Mouse (Mus musculus) lung, adult 2 months (tissue): ENCODE data around the gene Cib4. TPM values are rescaled to one million over a fixed set of nuclear protein-coding genes. Genes with fewer than 3 reads are reported as not detected.

ENCODE experiments used
- DNase-seq: peaks from one replicate; pipeline ENCODE4 v3.0.0; 2022
- H3K4me1 ChIP-seq: fragments of 200-500 bp; 2 replicates; pipeline ENCODE4 v1.6.1; 2011; ENCODE audit warnings: low read length; ENCODE audit not compliant: control insufficient read depth, insufficient read depth
- H3K4me3 ChIP-seq: fragments of 200-500 bp; replicated peaks from 2 replicates; pipeline ENCODE3; 2011; ENCODE audit warnings: low read depth, mild to moderate bottlenecking, control low read depth, low read length; ENCODE audit errors: extremely low read depth
- CTCF ChIP-seq: fragments of 200-500 bp; IDR thresholded peaks from 2 replicates; pipeline ENCODE4 v1.5.1; 2011; ENCODE audit warnings: mild to moderate bottlenecking, low read length, control low read depth; ENCODE audit not compliant: insufficient read depth
- POLR2A ChIP-seq: fragments of 200-500 bp; IDR thresholded peaks from 2 replicates; pipeline ENCODE4 v1.6.1; 2011; ENCODE audit warnings: low read depth, mild to moderate bottlenecking, control low read depth, low read length, borderline replicate concordance; ENCODE audit errors: extremely low read depth
- WGBS: fragments of 180-500 bp; shearing (Covaris S2); methylation state at CpG from one replicate; pipeline ENCODE4 v1.1.7; 2018; 5-methylcytosine and 5-hydroxymethylcytosine counted together
- polyA plus RNA-seq: library from polyadenylated mRNA; depleted of rRNA; stranded (reverse); fragments of >200 nt; gene quantifications from 2 replicates; pipeline ENCODE4 v1.2.3, GENCODE M21; 2012

Gene Cib4
- polyA plus RNA-seq, 1 experiment = 0.62 TPM

DNA sequence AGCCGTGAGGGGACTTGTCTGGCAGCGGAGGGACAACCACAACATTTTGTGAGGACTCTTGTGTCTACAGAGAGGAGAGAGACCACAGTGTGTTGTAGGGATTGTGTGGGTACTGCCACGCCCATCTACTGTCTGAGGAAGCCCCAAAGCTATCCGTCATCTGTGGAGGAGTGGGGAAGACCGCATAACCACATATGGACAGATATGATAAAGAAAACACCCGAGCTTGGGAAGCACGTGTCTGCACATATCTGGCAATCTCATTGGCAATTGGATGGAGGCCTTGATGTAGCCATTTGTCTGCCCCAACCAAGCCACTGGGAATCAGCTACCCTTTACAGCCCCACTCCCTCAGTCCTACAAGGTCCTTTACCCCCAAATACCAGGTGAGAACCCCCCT is 30.6 kb upstream of the Cib4 start:
- no peak overlapping the region for H3K4me3 ChIP-seq
- WGBS = 75% methylated on average over 7 of the region's 7 CpGs
- TF ChIP-seq CTCF (no peak), POLR2A (no peak)
- H3K4me1 ChIP-seq = no peaks in the 10 kb centered on the region
- DNase-seq = no peak

DNA sequence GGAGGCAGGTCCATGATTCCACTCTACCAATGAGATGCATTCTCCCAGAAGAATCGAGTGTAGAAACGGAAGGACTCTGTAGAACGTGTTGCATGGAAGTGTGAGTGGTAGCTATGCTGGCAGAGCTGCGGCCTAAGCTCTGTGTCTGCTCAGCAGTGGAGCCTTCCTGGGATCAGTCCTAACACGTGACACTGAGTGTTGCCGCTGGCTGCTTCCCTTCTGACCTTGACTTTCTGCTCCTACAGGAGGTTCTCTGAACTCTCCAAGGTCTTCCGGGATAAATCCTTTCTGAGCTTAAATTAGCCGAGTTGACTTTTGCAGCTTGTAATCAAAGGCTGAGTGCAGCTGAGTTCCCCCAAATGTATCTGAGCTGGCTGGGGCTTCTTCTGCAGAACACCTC is 28.7 kb upstream of the Cib4 start:
- no peak overlapping the region for H3K4me3 ChIP-seq
- TF ChIP-seq POLR2A (no peak), CTCF (no peak)
- WGBS = 77% methylated on average over 8 of the region's 8 CpGs
- DNase-seq = no peak
- no peaks in the 10 kb centered on the region for H3K4me1 ChIP-seq

DNA sequence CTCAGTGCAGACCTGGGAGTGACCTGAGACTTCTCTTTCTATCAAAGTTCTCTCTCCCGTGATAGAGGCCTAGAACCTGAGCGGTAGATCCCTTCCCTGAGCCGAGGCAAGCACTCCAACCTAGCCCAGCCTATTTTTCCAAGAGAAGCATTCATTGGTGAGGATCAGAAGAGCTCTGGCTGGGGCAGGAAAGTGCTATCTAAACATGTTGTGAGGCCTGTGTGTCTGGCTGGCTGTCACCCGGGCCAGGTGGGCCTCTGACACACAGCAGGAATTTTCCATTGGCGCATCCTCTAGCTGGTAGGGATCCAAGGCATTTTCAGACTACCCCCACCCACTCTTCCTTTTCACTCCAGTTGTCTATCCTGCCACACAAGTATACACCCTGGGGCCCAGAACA is 26.2 kb upstream of the Cib4 start:
- DNase-seq = no peak
- TF ChIP-seq CTCF (no peak), POLR2A (no peak)
- 51% methylated on average over 5 of the region's 5 CpGs for WGBS

DNA sequence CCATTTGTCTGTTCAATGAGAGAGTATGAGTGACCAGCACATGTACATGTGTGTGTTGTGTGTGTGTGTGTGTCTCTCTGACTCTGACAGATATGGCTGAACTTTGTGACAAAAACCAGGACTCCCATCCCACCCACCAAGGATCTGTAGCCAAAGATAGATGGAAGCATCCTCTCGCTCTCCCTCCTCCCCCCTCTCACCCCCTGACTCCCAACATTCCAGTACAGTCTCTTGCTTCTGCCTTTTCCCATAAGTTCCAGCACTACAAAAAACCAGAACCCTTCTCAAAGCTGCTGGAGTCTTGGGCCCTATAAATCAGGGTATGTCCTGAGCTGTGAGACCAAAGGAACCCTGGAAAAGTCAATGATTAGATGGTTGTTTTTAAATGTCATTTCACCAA is 22.8 kb upstream of the Cib4 start:
- WGBS = 84% methylated on average over 1 of the region's 1 CpGs
- Histone ChIP-seq H3K4me1 (no peaks in the 10 kb centered on the region), H3K4me3 (no peak overlapping the region)
- no peak for DNase-seq
- TF ChIP-seq POLR2A (no peak), CTCF (no peak)

More for the DNA sequence above, 26.2 kb upstream of the Cib4 start:
- Histone ChIP-seq H3K4me1 (no peaks in the 10 kb centered on the region), H3K4me3 (no peak overlapping the region)

DNA sequence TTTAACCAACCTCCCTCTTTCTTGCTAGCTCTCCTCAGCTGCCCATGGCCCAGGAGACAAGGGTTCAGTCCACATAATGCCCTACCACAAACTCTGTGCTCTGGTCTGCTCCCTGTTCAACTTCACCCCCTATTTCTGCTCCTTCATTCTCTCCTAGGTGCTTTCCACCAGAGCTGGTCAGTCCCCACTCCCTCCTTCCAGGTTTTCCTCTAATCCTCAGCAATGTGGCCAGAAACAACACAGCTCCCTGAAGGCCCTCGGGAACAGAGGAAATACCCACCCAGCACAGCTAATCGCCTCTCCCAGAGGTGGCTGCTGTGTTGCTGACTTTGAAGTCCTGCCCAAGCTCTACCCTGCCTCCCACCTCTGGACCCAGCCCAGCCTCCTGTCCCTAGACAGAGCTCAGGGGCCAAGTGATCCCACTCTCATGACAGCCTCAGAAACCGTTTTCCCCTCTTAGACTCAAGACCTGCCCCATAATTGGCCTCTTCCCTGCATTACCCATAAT is 14.4 kb upstream of the Cib4 start:
- H3K4me1 ChIP-seq = 0 out of 2 replicates have a peak, but pooled peaks cover 2% of the 10 kb centered on the region
- 29% methylated on average over 3 of the region's 3 CpGs for WGBS
- no peak overlapping the region for H3K4me3 ChIP-seq
- TF ChIP-seq POLR2A (no peak), CTCF (no peak)
- no peak for DNase-seq

DNA sequence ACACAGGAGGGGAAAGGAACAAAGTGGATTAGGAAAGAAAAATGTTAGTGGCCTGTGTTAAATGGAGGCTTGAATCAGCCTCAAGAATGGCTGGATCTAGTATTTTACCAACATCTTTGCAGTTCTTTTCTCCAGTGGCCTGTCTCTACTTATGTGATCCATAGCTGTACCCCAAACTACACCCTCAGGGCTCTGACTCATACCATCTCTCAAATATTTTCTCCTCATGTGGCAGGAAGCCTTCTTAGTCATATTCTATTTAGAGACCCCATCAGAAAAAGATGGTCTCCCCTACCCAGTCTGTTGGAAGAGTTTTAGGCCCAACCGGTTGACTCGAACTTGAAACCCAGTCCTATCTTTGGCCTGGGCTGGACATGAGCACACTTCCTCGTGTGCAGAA is 13.8 kb upstream of the Cib4 start:
- WGBS = 79% methylated on average over 3 of the region's 3 CpGs
- Histone ChIP-seq H3K4me1 (0 out of 2 replicates have a peak, but pooled peaks cover 2% of the 10 kb centered on the region), H3K4me3 (no peak overlapping the region)
- TF ChIP-seq CTCF (no peak), POLR2A (no peak)
- no peak for DNase-seq

DNA sequence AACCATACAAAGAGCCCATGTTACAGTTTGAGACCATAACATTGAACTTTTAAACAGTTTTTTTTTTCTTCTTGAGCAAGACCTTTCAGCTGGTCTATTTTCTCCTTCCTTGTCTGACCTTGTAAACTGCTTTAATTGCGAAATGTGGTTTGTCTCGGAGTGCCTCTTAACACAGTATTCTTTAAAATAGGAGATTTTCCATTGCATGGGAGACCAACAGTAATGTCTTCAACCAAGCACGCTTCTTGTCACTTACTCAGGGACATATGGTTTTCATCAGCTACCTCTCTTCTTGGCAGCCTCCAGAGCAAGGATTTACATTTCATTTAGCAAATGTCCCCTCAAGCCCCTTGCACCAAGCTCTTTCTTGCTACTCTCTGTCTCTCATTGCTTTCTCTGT is 10.6 kb upstream of the Cib4 start:
- H3K4me1 ChIP-seq = 0 out of 2 replicates have a peak, but pooled peaks cover 2% of the 10 kb centered on the region
- DNase-seq = no peak
- H3K4me3 ChIP-seq = no peak overlapping the region
- WGBS = 65% methylated on average over 3 of the region's 3 CpGs
- TF ChIP-seq CTCF (no peak), POLR2A (no peak)

DNA sequence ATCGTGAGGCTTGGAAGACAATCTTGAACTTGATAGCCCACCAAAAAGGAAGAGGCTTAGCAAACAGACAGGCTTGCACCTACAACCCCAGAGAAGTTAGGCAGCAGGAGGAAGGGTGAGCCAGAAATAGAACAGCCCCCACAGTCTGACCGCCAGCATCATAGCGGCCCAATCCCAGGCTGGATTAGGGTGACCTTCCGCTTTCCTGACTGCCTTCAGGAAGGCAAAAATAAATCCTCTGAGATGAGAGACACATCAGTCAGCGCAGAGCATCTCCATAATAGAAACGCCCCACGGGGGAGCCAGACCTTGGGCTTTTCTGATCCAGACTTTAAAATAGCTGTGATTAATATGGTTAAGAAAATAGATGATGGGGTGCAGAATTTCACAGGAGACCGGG is 9.3 kb upstream of the Cib4 start:
- TF ChIP-seq CTCF = no peak
- no peak for TF ChIP-seq POLR2A
- H3K4me1 ChIP-seq = 0 out of 2 replicates have a peak, but pooled peaks cover 2% of the 10 kb centered on the region
- no peak for DNase-seq
- WGBS = 63% methylated on average over 8 of the region's 8 CpGs
- no peak overlapping the region for H3K4me3 ChIP-seq

DNA sequence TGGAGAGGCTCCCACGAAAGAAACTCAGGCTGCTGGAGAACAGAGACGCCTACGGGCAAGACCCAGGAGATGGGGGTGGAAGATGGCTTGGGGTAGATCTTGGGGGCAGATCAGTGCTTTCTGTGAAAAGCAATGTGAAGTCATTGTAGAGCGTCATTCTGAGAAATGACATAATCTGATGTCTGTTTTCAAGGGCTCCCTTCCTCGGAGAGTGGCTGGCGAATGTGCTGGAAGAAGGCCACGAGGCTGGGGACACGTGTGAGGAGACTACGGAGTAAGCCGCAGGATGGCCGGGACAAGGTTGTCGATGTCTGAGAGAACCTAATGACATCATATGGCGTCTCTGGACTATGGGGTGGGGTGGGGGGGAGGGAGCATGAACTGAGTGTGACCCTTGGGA is 8.3 kb upstream of the Cib4 start:
- TF ChIP-seq POLR2A = no peak
- TF ChIP-seq CTCF = no peak
- Histone ChIP-seq H3K4me1 (0 out of 2 replicates have a peak, but pooled peaks cover 2% of the 10 kb centered on the region), H3K4me3 (no peak overlapping the region)
- DNase-seq = no peak
- WGBS = 81% methylated on average over 13 of the region's 13 CpGs

DNA sequence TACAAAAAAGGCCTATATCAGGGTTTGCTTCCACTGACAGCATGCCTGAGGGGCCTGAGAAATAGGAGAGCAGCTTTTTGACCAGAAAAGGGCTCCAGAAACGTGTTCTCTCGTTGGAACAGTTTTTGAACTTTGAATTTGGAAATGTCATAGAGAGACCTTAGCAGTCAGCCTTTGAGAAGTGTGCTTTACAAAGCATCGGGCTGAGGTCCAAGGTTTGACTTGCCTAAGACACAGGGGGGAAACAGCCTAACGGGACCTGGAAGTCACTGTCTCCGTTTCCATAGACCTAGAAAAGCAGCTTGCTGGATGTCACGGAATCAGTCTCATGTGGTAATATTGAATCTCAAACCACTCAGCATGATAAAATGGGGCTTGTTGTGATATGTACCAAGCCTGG is 6.4 kb upstream of the Cib4 start:
- Histone ChIP-seq H3K4me1 (0 out of 2 replicates have a peak, but pooled peaks cover 2% of the 10 kb centered on the region), H3K4me3 (no peak overlapping the region)
- TF ChIP-seq POLR2A (no peak), CTCF (no peak)
- WGBS = 74% methylated on average over 6 of the region's 6 CpGs
- DNase-seq = no peak

DNA sequence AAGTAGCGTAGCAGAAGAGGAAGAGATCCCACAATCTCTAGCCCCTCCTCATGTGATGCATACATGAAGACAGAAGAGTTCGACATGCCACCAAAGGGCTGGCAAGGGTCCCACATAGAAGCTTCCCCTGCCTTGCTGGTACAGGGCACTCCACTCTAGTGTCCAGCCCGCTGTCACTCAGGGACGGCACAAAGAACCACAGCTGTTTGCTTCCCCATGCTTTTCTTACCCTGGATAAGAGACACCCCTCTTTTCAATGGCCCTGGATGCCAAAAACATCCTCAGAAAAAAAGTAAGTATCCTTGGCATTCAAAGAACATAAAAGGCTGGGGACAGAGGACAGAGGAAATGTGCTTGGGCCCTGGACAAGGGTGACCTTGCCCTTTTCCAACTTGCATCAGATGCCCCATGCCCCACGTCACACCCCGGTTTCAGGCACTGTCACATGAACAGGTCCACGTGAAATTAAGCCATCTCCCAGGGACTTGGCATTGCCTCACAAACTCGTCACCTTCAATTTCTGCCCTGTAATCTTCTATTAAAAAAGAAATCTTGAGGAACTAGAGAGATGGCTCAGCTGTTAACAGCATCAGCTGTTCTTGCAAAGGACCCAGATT is 5.5 kb upstream of the Cib4 start:
- H3K4me3 ChIP-seq = no peak overlapping the region
- DNase-seq = no peak
- WGBS = 78% methylated on average over 8 of the region's 8 CpGs
- TF ChIP-seq POLR2A (no peak), CTCF (no peak)
- H3K4me1 ChIP-seq = no peaks in the 10 kb centered on the region
